Mouse (Mus musculus) embryonic stem cell, embryonic (primary cell): ENCODE results near the gene 1700069L16Rik.

ENCODE experiments used
- CTCF ChIA-PET, 4 experiments: fragments of 300-600 bp in 2 of 4; fragments of 350-600 bp in 2 of 4; sonication (Branson Sonifier 250); formaldehyde crosslinking; loops; one replicate each; lab custom pipeline; 2022; ENCODE audit warnings: inconsistent platforms in 2 of 4; lab: Charles Lee
- POLR2A ChIA-PET, 4 experiments: fragments of 300-600 bp in 2 of 4; fragments of 350-600 bp in 2 of 4; sonication (Branson Sonifier 250); formaldehyde crosslinking; loops; one replicate each; lab custom pipeline; 2022; ENCODE audit warnings: antibody characterized with exemption in 4 of 4, inconsistent platforms in 1 of 4; lab: Charles Lee

Gene 1700069L16Rik

DNA sequence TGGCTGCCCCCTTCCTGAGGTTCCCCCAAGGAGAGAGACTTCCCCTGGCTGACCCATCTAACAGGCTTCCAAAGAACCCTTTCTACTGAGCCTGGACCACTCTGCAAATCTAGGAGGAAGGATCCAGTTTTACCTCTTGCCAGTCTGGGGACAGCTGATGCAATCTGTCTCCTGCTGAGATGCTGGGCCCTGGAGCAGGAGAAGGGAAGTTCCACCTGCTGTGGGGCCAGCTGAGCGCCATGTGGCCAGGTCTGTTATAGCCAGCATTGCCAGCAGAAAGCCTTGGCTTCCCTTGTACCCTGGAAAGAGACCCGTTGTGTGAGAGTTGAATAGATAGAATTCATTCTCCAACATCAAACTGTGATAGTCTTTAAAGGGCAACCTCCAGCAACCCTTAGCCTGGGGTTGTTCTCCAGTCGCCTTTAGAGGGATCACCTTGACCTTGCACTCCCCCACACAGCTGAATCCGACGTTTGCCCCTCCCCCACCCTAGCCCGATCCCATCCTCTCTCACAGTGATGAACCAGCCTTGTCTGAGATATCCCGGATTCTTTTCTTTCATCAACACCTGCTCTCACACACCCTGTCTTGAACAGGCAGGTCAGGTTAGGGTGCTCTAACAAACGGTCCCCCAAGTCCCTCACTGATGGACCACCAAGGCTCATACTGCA is 870 bp downstream of the 1700069L16Rik start:
- CTCF ChIA-PET = interaction anchor here (0.6 to 3.2 kb wide), 89 partner anchors 9 to 724 kb away, joined by 3 to 66 read pairs (median 4); partner anchors contain the start of genes Tmem211 (in 2 of the 4), Ficd (in 1 of the 4) and Sgsm1 (in 1 of the 4)
- POLR2A ChIA-PET = interaction anchor here (0.5 to 4.1 kb wide), 45 partner anchors 8 to 774 kb away, joined by 3 to 53 read pairs (median 4); partner anchors contain the start of gene Ficd (in 1 of the 4)

DNA sequence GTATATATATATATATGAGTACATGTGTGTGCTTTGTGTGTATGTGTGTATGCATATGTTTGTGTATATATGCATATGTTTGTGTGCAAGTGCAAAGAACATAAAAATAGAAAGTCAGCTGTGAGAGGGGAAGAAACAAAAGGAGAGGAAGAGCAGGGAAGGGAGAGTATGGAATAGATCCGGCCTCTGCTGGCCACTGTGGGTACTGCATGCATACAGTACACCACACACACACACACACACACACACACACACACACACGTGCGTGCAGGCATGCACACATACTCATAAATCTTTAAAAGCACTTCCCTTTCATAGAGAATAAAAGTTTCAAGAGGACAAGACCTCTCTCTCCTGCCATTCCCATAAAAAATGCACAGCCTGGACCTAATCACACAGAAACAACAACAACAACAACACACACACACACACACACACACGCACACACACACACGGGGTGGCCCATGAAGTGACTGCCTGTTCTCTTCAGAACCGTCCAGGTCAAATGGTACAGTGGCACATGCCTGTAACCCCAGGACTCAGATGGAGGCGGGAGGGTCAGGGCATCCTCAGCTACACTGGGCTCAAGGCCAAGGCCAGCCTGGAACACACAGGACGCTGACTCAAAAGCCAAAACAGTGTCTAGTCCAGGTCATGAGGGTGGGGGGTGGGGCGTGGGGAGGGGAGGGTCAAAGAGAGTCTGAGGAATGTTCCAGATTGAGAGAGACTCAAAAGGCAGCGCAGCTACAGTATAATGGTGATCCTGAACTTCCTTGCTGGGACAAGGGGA is 2.2 kb downstream of the 1700069L16Rik start:
- CTCF ChIA-PET = interaction anchor here in 3 of 4 experiments (0.6 to 3.2 kb wide), 12 partner anchors 12 to 607 kb away, joined by 3 to 66 read pairs (median 6); partner anchors contain the start of gene Ficd (in 1 of the 3)
- POLR2A ChIA-PET = interaction anchor here (0.6 to 4.1 kb wide), 20 partner anchors 10 to 412 kb away, joined by 3 to 53 read pairs (median 3); partner anchors contain the start of gene Sgsm1 (in 1 of the 4)

DNA sequence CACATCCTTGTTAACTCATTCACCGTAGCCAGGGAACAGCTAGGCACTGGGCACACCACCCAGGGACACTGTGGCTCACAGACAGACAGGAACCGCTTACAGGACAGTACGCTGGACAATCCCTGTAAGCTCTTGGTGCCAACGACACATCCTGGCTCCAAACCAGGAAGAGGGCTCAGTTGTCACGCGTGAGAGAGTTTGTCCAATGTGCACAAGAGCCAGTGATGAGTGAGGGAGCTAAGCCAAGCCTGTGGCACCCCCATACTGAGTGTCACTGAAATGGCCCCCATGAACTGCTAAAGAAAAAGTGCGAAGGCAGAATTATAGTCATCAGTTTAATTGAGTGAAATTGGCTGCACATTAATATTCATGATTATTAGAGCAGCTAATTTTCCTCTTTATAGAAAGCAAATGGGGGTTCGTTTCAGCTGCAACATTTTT is 5.3 kb downstream of the 1700069L16Rik start:
- POLR2A ChIA-PET = interaction anchor here (0.6 to 2.7 kb wide), 6 partner anchors 36 to 407 kb away, joined by 3 to 11 read pairs (median 4); no protein-coding TSS in a partner anchor
- CTCF ChIA-PET = interaction anchor here in 1 of 4 experiments (1.1 to 1.2 kb wide), 2 partner anchors 343 to 353 kb away, joined by 3 to 4 read pairs; no protein-coding TSS in a partner anchor

DNA sequence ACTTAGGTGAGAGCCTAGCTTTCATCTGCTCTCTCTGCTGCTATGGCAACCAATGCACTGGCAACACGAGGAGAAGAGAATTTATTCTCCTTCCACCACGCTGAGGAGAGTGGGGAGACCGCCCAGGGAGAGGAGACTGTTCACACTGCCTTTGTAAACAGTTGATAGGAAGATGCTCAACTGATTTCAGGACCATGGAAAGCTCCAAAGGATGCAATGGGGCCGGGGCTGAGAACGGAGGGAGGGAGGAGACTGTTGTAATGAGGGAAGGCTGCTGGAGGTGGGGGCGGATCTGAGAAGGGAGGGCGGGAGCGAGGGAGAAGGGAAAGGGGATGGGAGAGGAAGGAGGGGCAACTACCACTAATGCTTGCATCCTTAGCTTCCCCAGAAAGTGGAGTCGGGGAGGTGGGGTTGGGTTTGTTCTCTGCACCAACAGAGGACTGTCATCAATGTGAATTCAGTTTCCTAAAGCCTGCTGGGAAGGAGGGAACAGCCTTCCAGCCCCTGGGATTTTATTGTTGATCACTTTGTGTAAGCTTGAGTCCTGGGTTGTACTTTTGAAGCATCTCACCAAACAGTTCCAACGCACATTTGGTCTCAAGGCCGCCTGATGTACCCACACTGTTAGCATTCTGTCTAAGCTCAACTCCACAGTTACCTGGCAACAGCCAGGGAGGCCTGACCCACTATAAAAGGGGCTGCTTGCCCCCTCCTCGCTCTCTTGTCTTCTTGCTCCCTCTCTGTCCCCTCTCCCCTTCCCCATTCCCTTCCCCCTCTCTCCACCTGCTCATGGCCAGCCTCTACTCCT is 7.8 kb downstream of the 1700069L16Rik start:
- POLR2A ChIA-PET = interaction anchor here (0.5 to 2.7 kb wide), 19 partner anchors 11 to 704 kb away, joined by 3 to 11 read pairs (median 3); partner anchors contain the start of gene Ficd (in 1 of the 4)
- CTCF ChIA-PET = interaction anchor here (0.6 to 1.3 kb wide), 12 partner anchors 14 to 493 kb away, joined by 3 to 10 read pairs (median 4); no protein-coding TSS in a partner anchor

DNA sequence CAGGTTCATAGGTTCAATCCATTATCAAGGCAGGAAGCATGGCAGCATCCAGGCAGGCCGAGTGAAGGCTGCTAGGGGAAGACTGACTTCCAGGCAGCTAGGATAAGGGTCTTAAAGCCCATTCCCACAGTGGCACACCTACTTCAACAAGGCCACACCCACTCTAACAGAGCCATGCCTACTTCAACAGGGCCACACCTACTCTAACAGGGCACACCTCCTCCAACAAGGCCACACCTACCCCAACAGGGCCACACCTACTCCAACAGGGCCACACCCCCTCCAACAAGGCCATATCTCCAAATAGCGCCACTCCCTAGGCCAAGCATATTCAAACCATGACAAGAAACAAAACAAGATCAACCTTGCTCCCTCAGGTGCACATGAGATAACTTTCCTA is 11.7 kb downstream of the 1700069L16Rik start:
- POLR2A ChIA-PET = interaction anchor here in 1 of 4 experiments (0.6 kb wide), 1 partner anchor 9 kb away, joined by 8 read pairs; no protein-coding TSS in a partner anchor
- CTCF ChIA-PET = no interaction called here

DNA sequence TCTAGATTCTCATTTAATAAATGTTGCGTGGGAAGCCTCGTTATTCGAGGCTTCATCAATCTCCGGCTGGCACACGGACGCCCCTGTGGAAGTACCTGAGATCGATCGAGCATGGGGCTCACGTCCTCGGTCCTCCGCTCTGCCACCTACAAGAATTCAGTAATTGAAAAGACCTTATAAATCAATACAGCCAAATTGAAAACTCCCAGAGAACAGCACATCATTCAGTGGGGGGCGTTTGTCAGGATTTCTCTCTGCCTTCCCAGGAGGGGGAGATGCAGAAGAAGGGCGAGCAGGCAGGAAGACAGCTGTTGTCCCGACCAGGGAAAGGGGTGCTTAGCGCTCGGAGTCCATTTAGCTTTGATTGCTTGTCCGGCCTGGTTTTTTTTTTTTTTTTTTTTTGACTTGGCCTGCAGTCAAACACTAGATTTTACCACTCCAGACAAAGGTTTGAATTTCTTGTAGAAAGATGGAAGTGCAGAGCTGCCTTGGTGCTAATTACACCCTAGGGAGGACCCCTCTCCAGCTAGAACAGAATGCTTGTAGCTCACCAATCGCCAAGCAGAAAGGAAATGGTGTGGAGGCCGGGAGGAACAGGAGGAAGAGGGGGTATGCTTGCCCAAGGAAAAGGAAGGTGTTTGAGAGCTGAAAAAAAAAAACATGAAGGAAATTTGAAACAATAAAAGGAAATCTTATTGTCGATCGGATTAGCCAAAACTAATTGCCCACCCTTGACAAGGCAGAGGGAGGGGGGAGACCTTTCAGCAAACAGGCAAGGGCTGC is 20.6 kb downstream of the 1700069L16Rik start:
- ChIA-PET POLR2A (interaction anchor here (0.5 to 1.4 kb wide), 14 partner anchors 8 to 486 kb away, joined by 3 to 8 read pairs (median 3); partner anchors contain the start of genes Iscu (in 1 of the 4) and Sart3 (in 1 of the 4)), CTCF (interaction anchor here in 2 of 4 experiments (0.6 to 0.7 kb wide), 2 partner anchors 11 to 20 kb away, joined by 3 read pairs; no protein-coding TSS in a partner anchor)

DNA sequence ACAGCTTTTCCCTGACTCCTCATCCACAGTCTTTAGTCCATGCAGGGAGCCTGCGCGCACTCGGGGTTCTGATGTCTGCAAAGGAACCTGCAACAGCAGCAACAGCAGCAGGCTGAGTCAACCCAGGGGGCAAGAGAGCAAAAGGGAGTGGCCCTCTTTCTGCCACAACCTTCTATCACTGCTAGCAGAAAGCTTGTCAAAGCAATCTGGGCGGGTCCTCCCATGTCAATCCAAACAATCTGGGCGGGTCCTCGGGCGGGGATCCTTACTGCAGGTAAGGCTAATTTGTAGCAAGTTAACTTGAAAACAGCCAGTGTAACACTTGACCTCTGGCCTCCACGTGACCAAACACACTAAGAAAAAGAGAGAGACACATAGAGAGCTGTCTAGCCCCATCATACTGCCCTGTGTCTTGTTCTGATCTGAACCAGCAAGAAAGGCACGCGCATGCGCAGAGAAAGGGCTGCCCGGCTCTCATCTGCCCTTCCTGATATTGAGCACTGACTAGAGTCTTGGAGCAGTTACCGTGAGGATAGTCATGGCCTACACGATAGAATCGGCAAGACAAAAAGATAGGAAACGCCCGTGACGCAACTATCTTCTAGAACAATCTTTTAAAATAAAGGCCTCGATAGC is 24.1 kb downstream of the 1700069L16Rik start:
- CTCF ChIA-PET = interaction anchor here (0.6 to 1.4 kb wide), 6 partner anchors 24 to 533 kb away, joined by 3 to 7 read pairs (median 3); partner anchors contain the start of gene 1700069L16Rik (in 1 of the 4)
- POLR2A ChIA-PET = interaction anchor here in 3 of 4 experiments (0.6 to 2.2 kb wide), 11 partner anchors 8 to 324 kb away, joined by 3 to 8 read pairs (median 3); no protein-coding TSS in a partner anchor

DNA sequence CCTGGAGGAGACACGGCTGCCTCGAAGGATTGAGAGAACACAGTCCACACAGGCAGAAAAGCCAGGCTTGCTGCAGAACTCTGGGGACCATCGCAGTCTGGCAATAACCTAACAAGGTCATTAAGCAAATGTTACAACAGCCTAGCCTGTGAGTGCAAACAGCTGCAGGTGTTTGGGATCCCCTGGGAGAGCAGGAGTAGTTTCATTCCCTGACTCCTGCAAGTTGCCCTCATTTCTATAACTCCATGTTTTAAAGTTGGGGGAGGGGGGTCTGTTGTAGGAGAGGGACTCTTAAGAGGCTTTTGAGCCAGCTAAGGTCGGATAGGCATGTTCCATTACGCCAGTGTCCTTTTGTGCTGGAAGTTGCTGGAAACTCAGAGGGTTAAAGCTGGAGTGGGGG is 30.2 kb downstream of the 1700069L16Rik start:
- CTCF ChIA-PET = interaction anchor here in 1 of 4 experiments (0.6 to 0.7 kb wide), 3 partner anchors 30 to 235 kb away, joined by 3 to 4 read pairs (median 3); no protein-coding TSS in a partner anchor
- POLR2A ChIA-PET = interaction anchor here in 3 of 4 experiments (0.7 to 1.2 kb wide), 5 partner anchors 10 to 878 kb away, joined by 3 to 9 read pairs (median 3); no protein-coding TSS in a partner anchor

DNA sequence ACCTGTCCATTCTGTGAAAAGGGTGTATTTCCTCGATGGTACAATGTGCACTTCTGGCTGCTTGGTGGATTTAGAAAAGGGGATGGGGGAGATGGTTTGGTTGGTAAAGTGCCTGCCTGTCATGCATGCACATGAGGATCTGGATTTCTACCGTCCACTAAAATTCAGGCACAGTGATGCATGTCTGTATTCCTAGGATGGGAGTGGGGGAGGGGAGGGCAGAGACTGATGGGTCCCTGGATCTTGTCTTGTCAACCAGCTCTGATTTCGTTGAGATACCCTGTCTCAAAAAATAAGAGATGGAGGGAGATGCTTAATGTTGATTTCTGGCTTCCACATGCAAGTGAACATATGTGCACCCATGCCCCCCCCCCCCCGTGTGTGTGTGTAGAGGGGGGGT is 30.6 kb downstream of the 1700069L16Rik start:
- ChIA-PET POLR2A (interaction anchor here in 3 of 4 experiments (0.5 to 1.4 kb wide), 18 partner anchors 9 to 879 kb away, joined by 3 to 9 read pairs (median 4); partner anchors contain the start of genes 1700069L16Rik (in 1 of the 3) and Wscd2 (in 1 of the 3)), CTCF (interaction anchor here in 3 of 4 experiments (0.5 to 1.1 kb wide), 7 partner anchors 9 to 234 kb away, joined by 3 to 7 read pairs (median 3); no protein-coding TSS in a partner anchor)

DNA sequence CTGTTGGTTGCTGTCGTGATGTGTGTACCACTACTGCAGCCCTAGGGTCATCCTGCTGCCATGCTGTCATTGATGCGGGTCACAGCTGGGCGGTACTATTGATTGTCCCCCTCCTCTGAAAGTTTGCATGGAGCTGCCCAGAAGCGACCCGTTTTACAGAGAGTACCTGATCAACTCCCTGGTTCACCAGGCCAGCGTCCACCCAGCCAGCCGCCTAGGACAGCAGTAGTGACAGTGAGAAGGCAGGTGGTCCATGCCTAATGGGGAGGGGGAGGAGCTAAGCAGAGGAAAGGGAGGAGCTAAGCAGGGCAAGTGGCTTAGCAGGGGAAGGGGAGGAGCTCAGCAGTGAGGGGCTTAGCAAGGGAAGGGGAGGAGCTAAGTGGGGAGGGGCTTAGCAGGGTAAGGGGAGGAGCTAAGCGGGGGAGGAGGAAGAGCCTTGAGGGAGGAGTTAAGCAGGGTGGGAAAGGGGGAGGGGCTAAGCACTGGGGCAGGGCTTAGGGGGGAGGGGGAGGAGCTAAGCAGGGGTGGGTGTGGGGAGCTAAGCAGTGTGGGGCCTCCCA is 31.3 kb downstream of the 1700069L16Rik start:
- ChIA-PET POLR2A (interaction anchor here in 3 of 4 experiments (0.5 to 1.5 kb wide), 28 partner anchors 8 to 586 kb away, joined by 3 to 7 read pairs (median 4); partner anchors contain the start of genes 1700069L16Rik (in 1 of the 3), Sgsm1 (in 1 of the 3) and Wscd2 (in 1 of the 3)), CTCF (interaction anchor here (0.5 to 1.3 kb wide), 9 partner anchors 10 to 1085 kb away, joined by 3 to 7 read pairs (median 4); partner anchors contain the start of gene 1700069L16Rik (in 1 of the 4))

DNA sequence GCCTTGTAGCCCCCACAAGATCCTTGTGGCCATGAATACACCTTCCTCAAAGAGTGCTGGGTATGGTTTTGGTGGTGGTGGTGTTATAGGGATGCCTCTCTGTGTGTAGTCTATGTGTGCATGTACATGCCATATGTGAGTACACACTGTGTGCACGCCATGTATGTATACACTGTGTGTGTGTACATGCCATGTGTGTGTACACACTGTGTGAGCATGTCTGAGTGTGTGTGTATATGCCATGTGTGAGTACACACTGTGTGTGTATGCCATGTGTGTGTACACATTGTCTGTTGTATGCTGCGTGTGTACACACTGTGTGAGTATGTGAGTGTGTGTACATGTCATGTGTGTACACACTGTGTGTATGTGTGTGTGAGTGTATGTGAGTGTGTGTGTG is 33.7 kb downstream of the 1700069L16Rik start:
- POLR2A ChIA-PET = interaction anchor here in 1 of 4 experiments (0.5 to 1.7 kb wide), 2 partner anchors 13 to 105 kb away, joined by 4 to 6 read pairs; no protein-coding TSS in a partner anchor
- CTCF ChIA-PET = no interaction called here

DNA sequence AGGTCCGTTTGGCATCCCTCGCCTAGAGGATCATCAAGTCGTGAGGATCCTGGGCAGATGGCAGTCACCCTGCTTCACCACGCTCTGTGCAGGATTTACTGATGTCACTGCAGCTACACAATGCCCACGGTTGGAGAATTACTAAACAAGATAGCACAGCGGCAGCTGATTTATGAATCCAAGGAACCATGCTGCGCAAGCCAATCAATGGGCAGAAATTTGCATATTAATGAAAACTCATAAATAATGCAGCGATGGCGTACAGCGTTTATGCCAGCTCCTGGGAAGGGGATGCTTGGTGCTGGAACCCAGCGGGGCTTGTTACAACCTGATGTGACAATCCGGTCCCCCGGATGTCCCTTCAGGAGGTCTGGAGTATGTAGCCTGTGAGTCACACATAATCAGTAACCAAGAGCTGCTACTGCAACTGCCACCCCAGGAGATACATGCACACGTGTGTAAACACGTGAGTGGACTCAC is 34.5 kb downstream of the 1700069L16Rik start:
- ChIA-PET CTCF (no interaction called here), POLR2A (interaction anchor here in 2 of 4 experiments (0.5 to 1.7 kb wide), 6 partner anchors 9 to 285 kb away, joined by 3 to 6 read pairs (median 4); no protein-coding TSS in a partner anchor)

DNA sequence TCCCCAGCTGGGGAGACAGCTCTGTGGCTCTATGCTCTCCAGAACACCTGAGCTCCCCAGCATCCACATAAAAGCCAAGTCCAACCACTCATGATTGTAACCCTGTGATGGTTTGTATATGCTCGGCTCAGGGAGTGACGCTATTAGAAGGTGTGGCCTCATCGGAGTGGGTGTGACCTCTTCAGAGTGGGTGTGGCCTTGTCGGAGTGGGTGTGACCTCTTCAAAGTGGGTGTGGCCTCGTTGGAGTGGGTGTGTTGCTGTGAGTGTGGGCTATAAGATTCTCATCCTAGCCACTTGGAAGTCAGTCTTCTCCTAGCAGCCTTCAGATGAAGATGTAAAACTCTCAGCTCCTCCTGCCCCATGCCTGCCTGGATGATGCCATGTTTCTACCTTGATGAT is 37.1 kb downstream of the 1700069L16Rik start:
- ChIA-PET POLR2A (no interaction called here), CTCF (interaction anchor here in 1 of 4 experiments (0.6 kb wide), 1 partner anchor 17 kb away, joined by 3 read pairs; no protein-coding TSS in a partner anchor)

DNA sequence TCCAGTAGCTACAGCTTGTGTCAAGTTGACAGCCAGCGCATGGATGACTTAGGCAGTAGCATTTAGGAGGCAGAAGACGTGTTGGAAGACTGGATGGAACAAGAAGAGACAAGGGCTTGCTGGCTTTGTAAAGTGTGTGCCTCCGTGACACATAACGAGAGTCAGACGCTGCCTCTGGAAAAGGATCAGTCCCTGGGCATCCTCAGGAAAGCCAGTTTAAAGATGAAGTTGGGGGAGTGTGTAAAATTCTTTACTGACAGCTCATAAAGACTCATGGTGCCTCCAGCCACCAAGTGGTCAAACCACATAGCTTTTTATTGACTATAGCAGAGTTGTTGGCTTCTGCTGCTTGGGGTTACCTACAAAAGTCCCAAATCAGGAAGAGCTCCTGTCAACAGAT is 39.1 kb downstream of the 1700069L16Rik start:
- ChIA-PET POLR2A (interaction anchor here in 2 of 4 experiments (1.3 to 1.5 kb wide), 3 partner anchors 8 to 13 kb away, joined by 3 to 7 read pairs (median 4); no protein-coding TSS in a partner anchor), CTCF (no interaction called here)

DNA sequence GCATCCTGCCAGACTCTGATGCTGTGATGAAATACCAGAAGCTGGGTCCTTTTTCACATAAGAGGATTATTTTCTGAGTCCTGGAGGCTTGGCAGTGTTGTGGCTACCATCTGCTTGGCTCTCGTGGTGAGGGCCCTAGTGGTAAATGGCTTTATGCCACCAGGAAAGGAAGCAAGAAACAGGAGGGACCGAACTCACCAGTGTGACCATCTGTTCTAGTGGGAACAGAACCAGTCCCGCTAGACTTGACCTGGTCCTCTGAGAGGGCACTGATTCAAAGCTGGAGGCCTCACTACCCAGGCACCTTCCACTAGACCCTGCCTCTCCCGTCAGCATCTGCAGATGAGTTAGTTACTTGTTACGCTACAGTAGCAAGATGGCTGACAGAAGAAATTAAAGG is 41.3 kb downstream of the 1700069L16Rik start:
- POLR2A ChIA-PET = interaction anchor here in 3 of 4 experiments (0.9 to 1.6 kb wide), 10 partner anchors 8 to 340 kb away, joined by 3 to 7 read pairs (median 3); no protein-coding TSS in a partner anchor
- CTCF ChIA-PET = interaction anchor here in 1 of 4 experiments (0.6 kb wide), 1 partner anchor 33 kb away, joined by 3 read pairs; no protein-coding TSS in a partner anchor
